Mouse (Mus musculus) kidney, adult 10 weeks (tissue): ENCODE data around the gene Hsd11b2. TPM values are rescaled to one million over a fixed set of nuclear protein-coding genes. Genes with fewer than 3 reads are reported as not detected.

Source experiments
- polyA plus RNA-seq: library from polyadenylated mRNA; stranded (reverse); fragments of 350-450 nt; fragmentation: Illumina TruSeq; extraction: RNeasy Lipid Tissue Mini Kit (QIAGEN cat#74804); gene quantifications from one replicate; pipeline ENCODE4 v1.2.3, GENCODE M21; 2014; ENCODE audit warnings: low read depth, low replicate concordance

Gene Hsd11b2
- 39.1 TPM for polyA plus RNA-seq

DNA sequence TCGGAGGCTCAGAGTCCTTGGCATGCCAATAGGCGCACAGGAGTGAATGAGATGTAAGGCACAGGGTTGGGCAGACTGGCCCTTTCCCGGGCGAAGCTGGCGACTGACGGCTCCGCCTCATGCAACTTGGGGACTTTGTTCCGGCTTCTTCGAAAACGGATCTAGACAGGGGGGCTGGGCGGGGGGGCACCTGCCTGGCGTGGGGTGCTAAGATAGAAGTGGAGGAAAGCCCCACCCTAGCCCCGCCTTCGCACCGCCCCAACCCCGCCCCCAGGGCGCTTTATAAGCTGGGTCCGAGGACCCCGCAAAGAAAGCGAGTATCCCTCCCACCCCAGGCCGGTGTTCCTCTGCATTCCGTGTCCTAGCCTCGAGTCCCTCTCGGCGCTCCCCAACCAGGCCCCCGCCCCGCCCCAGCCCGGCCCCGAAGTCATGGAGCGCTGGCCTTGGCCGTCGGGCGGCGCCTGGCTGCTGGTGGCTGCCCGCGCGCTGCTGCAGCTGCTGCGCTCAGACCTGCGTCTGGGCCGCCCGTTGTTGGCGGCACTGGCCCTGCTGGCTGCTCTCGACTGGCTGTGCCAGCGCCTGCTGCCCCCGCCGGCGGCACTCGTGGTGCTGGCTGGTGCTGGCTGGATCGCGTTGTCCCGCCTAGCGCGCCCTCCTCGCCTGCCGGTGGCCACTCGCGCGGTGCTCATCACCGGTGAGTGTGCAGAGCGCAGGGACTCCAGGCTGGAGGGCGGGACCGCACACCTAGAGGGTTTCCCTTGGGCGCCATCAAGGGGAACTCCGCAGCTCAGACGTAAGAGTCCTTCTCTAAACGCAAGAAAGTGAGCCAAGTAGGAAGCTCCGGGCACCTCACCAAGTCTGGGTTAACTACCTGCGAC is at the start of gene Hsd11b2:
Gene Hsd11b2, plus strand, starts transcription at position 320 of the 878 bp plus-strand sequence.

DNA sequence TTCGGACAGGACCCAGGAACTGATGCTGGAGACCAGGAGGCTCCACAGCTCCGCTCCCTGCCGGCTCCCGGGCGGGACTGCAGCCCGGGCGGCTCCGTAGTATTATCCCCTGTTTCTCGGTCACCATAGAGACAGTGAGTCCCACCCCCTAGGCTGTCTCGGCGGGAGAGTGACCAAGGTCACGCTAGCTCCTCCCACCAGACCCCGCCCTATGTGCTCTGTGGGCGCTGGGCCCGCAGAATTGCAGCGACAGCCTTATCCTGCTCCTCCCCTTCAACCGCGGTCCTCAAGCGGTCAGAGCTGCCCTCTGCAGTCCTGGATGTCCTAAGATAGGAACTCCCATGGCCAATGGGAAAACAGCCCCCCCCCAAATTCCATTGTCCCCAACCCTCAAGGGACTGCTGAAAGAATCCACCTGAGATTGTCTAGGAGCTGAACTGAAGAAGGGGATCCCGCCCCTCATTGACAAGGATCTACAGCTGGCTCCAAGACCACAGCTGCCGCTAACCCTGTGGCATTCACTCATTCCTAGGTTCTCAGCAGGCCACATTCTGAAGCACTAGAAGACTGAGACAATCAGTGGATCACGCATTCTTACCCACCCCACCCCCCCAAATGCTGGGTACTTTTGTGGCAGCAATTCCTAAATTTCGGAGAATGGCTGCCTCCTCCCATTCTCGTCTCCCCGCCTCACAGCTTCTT is 47.1 kb upstream of the Hsd11b2 start, which contains the start of gene Tppp3:
Gene Tppp3, minus strand, starts transcription at position 213 of the 702 bp plus-strand sequence.

DNA sequence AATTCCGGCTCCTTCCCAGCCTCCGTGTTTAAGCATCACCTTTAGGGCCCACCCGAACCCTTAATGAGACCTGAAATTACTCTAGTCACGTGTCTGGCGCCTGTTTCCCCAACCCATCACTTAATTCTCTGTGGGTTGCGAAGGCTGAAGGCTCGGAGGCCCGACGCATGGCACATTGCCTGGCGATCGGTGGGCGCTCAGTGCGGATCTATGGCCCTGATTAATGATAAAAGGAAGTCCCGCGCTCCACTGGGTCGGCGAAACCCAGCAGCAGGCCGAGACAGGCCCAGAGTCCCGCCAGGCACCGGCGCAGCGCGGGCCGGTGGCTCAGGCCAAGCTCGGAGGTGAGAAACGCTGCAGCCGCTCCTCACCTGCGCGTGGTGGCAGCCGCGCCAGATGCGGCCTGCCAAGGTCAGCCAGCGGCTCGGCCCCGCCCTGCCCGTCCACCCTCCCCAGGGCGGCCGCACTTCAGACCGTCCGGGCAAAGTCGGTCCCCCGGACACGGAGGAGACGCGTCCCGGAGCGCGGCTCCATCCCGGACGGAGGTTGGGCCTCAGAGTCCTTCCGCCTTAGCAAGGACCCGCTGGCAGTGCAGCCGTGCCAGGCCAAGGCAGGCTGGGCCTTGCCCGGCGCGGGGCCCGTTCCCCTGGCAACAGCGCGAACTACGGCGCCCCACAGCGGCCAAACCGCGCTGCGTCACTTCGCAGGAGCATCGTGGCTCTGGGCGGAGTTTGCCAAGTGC is 21.9 kb upstream of the Hsd11b2 start, which contains the start of gene Zdhhc1:
Gene Zdhhc1, minus strand, starts transcription at position 464 of the 742 bp plus-strand sequence.

DNA sequence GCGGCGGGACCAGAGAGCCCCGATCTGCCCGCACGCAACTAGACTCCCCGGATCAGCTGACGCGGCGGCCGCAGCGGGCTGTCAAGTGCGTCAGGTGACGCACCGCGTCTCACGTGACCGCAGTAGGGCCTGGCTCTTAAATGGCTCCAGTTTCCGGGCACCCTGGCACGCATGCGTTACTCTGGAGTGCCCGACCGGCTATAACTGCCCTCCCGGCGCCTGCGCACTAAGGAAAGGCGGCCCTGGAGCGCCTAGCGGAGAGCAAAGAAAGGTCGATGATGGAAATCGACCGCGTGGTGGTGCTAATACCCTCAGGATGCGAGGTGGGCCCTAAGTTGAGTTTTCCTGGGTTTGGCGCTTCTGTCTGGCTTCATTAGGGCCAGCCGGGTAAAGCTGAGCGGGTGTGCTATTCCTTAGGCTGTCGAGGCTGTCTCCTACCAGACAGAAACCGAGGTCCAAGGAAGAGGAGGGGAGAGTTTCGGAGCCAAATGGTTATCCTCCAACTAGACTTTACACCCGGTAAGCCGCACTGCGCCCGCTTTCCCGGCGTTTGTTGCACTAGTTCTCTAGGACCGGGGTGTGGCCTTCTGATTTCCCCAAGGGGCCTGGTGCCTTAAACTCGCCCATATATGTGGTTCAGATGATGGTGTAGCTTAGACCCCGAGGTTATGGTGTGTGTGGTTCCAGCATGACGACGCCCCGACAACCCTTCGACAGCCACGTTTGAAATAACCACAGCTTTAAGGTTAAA is 47.6 kb downstream of the Hsd11b2 start, which contains the start of gene Atp6v0d1:
Gene Atp6v0d1, minus strand, starts transcription at position 96 of the 751 bp plus-strand sequence.

Other genes with a start within 250 kb of the Hsd11b2 start
- not detected for gene Hsf4, start 249.0 kb upstream of the Hsd11b2 start, polyA plus RNA-seq
- 1.5 TPM for gene Nol3, start 242.6 kb upstream of the Hsd11b2 start, polyA plus RNA-seq
- gene 4931428F04Rik, start 228.9 kb upstream of the Hsd11b2 start, polyA plus RNA-seq, result 0.28 TPM
- not detected for gene Exoc3l, start 222.7 kb upstream of the Hsd11b2 start, polyA plus RNA-seq
- 4.1 TPM for gene E2f4, start 221.1 kb upstream of the Hsd11b2 start, polyA plus RNA-seq
- gene Elmo3, start 213.2 kb upstream of the Hsd11b2 start, polyA plus RNA-seq, result 4.1 TPM
- 0.16 TPM for gene Lrrc29, start 192.5 kb upstream of the Hsd11b2 start, polyA plus RNA-seq
- 10.8 TPM for gene Tmem208, start 192.4 kb upstream of the Hsd11b2 start, polyA plus RNA-seq
- gene Fhod1, start 170.8 kb upstream of the Hsd11b2 start, polyA plus RNA-seq, result 0.28 TPM
- not detected for gene Slc9a5, start 169.9 kb upstream of the Hsd11b2 start, polyA plus RNA-seq
- not detected for gene Plekhg4, start 145.5 kb upstream of the Hsd11b2 start, polyA plus RNA-seq
- not detected for gene Kctd19, start 105.3 kb upstream of the Hsd11b2 start, polyA plus RNA-seq
- gene Lrrc36, start 105.2 kb upstream of the Hsd11b2 start, polyA plus RNA-seq, result not detected
- not detected for gene Tppp3, start 47.2 kb upstream of the Hsd11b2 start, polyA plus RNA-seq
- gene Zdhhc1, start 21.9 kb upstream of the Hsd11b2 start, polyA plus RNA-seq, result 2.7 TPM
- gene Atp6v0d1, start 47.3 kb downstream of the Hsd11b2 start, polyA plus RNA-seq, result 30.4 TPM
- gene Ripor1, start 86.5 kb downstream of the Hsd11b2 start, polyA plus RNA-seq, result 0.93 TPM
- gene Ctcf, start 117.8 kb downstream of the Hsd11b2 start, polyA plus RNA-seq, result 70.9 TPM
- not detected for gene Agrp, start 118.6 kb downstream of the Hsd11b2 start, polyA plus RNA-seq
- gene Carmil2, start 167.5 kb downstream of the Hsd11b2 start, polyA plus RNA-seq, result not detected
- gene Acd, start 182.3 kb downstream of the Hsd11b2 start, polyA plus RNA-seq, result 1.1 TPM
- gene Pard6a, start 182.4 kb downstream of the Hsd11b2 start, polyA plus RNA-seq, result not detected
- gene 4933405L10Rik, start 188.9 kb downstream of the Hsd11b2 start, polyA plus RNA-seq, result not detected
- gene Enkd1, start 189.5 kb downstream of the Hsd11b2 start, polyA plus RNA-seq, result not detected
- gene Gfod2, start 239.9 kb downstream of the Hsd11b2 start, polyA plus RNA-seq, result 0.20 TPM